In the genomic region with DNA sequence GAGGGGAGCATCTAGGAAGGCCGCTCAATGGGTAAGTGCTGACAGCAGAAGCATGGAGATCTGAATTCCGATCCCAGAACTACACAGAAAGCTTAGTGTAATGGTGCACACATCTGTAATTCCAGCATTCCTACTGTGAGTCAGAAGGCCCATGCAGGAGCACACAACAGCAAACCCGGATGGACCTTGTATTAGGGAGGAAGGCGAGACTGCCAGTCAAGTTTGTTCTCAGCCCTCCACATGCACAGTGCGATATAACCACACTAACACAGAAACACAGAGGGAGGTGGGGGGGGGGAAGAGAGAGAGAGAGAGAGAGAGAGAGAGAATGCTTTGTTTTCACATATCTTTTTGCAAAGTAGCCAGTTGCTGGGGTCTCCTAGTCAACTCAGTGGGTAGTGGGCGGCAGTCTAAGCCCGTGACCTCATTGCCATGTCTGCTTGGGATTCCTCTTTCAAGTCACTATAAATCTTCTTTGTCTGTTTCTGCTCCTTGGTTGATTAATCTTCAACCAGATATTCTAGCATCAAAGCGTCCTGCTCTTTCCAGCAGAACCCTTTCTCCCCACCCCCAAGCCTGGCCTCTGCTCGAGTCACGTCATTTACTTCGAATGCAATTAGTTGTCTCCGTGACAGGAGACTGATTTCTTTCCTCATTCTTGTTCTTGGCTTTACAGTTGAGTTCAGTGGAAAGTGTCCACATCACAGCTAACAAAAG, we compare ENCODE assay signal across 10 mouse cellular contexts. TPM values are rescaled to one million over a fixed set of nuclear protein-coding genes. Genes with fewer than 3 reads are reported as not detected.
DNase-seq lines count a peak whose midpoint lies in the region; ATAC-seq and TF ChIP-seq lines count a peak whose summit lies in the region.
"Had no signal": no experiment of that assay in that cellular context is flagged by ENCODE, and none has a peak within 500 bp of the region (broad histone marks: within the 10 kb centered on the region; RNA-seq: fewer than 3 reads in every experiment).

No protein-coding gene starts in this region.

- WGBS in liver, embryonic 11.5 days, result 61% methylated on average over 12 of the region's 12 CpGs
- 65% methylated on average over 12 of the region's 12 CpGs for WGBS in liver, embryonic 12.5 days (ENCODE audit: insufficient replicate concordance)
- 36% methylated on average over 12 of the region's 12 CpGs for WGBS in intestine, embryonic 16.5 days
- WGBS in thymus, adult 2 months, result 95% methylated on average over 12 of the region's 12 CpGs

- no peak for TF ChIP-seq POLR2A in thymus, adult 2 months (IDR thresholded peaks at IDR 0.05; ENCODE audit: control insufficient read depth, extremely low read depth, insufficient read depth, low read length, poor library complexity)

- no peaks in the 10 kb centered on the region for H3K27me3 ChIP-seq in liver, embryonic 11.5 days (replicated peaks; ENCODE audit: control insufficient read depth, insufficient read depth, low read length)
- H3K27me3 ChIP-seq in liver, embryonic 12.5 days (replicated peaks), result no peaks in the 10 kb centered on the region
- H3K27me3 ChIP-seq in intestine, embryonic 16.5 days (replicated peaks; ENCODE audit: control insufficient read depth, insufficient read depth, low read length), result no peaks in the 10 kb centered on the region
- H3K27me3 ChIP-seq in thymus, adult 2 months (ENCODE audit: control insufficient read depth, insufficient read depth, low read length), result no peaks in the 10 kb centered on the region

- H3K4me2 ChIP-seq in liver, embryonic 11.5 days, result no peak overlapping the region; the same call in 1 of the 2 replicates
- H3K4me2 ChIP-seq in liver, embryonic 12.5 days, result no peak overlapping the region
- peak overlapping the region; percentile 39 for H3K4me2 ChIP-seq in intestine, embryonic 16.5 days (ENCODE audit: low read depth, low read length)

- 0 out of 2 replicates have a peak, but pooled peaks have one; percentile 15 for ATAC-seq in liver, embryonic 11.5 days (replicated peaks; ENCODE audit: low FRiP score)
- ATAC-seq in liver, embryonic 12.5 days, result no peak
- ATAC-seq in intestine, embryonic 16.5 days, result peak; percentile 87
- no peak for ATAC-seq in megakaryocyte-erythroid progenitor cell, adult 5-6 weeks (replicated peaks; ENCODE audit: low FRiP score, low TSS enrichment, poor library complexity, severe bottlenecking)

- H3K9me3 ChIP-seq in liver, embryonic 11.5 days (ENCODE audit: control insufficient read depth, low read length), result no peaks in the 10 kb centered on the region
- no peaks in the 10 kb centered on the region for H3K9me3 ChIP-seq in liver, embryonic 12.5 days (replicated peaks)
- no peaks in the 10 kb centered on the region for H3K9me3 ChIP-seq in intestine, embryonic 16.5 days (ENCODE audit: control insufficient read depth, low read length)

- TF ChIP-seq CTCF in thymus, adult 2 months (IDR thresholded peaks at IDR 0.05; ENCODE audit: borderline replicate concordance, control insufficient read depth, extremely low read depth, insufficient read depth, low read length, poor library complexity), result no peak

- no peak for DNase-seq in liver, embryonic 11.5 days (ENCODE audit: low spot score)
- DNase-seq in lung, postnatal 14 days, result peak; percentile 57
- DNase-seq in yolk sac, embryonic 10.5 days (ENCODE audit: low spot score), result peak; percentile 71
- no peak for DNase-seq in thymus, adult 2 months
- DNase-seq: cerebellum, adult 18-20 months; layer of hippocampus, postnatal 36 days had no signal

- no peak overlapping the region for H3K4me3 ChIP-seq in liver, embryonic 11.5 days (ENCODE audit: low read depth, low read length)
- no peak overlapping the region for H3K4me3 ChIP-seq in liver, embryonic 12.5 days
- H3K4me3 ChIP-seq in intestine, embryonic 16.5 days (ENCODE audit: low read length), result no peak overlapping the region
- no peak overlapping the region for H3K4me3 ChIP-seq in thymus, adult 2 months (ENCODE audit: control insufficient read depth, insufficient read depth, low read length)

- no peaks in the 10 kb centered on the region for H3K36me3 ChIP-seq in liver, embryonic 11.5 days (ENCODE audit: control insufficient read depth, insufficient read depth, low read length)
- no peaks in the 10 kb centered on the region for H3K36me3 ChIP-seq in liver, embryonic 12.5 days
- no peaks in the 10 kb centered on the region for H3K36me3 ChIP-seq in intestine, embryonic 16.5 days (ENCODE audit: control insufficient read depth, insufficient read depth, low read length)
- no peaks in the 10 kb centered on the region for H3K36me3 ChIP-seq in thymus, adult 2 months (ENCODE audit: control insufficient read depth, insufficient read depth, low read length)

- no peak overlapping the region for H3K27ac ChIP-seq in liver, embryonic 11.5 days (ENCODE audit: low read depth, low read length)
- H3K27ac ChIP-seq in liver, embryonic 12.5 days, result no peak overlapping the region
- peak overlapping the region; percentile 93 for H3K27ac ChIP-seq in intestine, embryonic 16.5 days (ENCODE audit: low read length)
- no peak overlapping the region for H3K27ac ChIP-seq in thymus, adult 2 months (ENCODE audit: control insufficient read depth, insufficient read depth, low read length)

- H3K9ac ChIP-seq in liver, embryonic 11.5 days (ENCODE audit: low read depth, low read length), result no peak overlapping the region
- no peak overlapping the region for H3K9ac ChIP-seq in liver, embryonic 12.5 days
- no peak overlapping the region for H3K9ac ChIP-seq in intestine, embryonic 16.5 days (ENCODE audit: low read depth, low read length)

- no peaks in the 10 kb centered on the region for H3K4me1 ChIP-seq in liver, embryonic 11.5 days (replicated peaks; ENCODE audit: control insufficient read depth, insufficient read depth, low read length)
- H3K4me1 ChIP-seq in liver, embryonic 12.5 days, result peaks cover 8% of the 10 kb centered on the region; the same call in 1 of the 2 replicates
- H3K4me1 ChIP-seq in intestine, embryonic 16.5 days (ENCODE audit: control insufficient read depth, insufficient read depth, low read length), result peaks cover 31% of the 10 kb centered on the region
- H3K4me1 ChIP-seq in thymus, adult 2 months (replicated peaks; ENCODE audit: control insufficient read depth, insufficient read depth, low read length), result no peaks in the 10 kb centered on the region

RNA-seq across cellular contexts. Expression of a gene that starts 20.7 kb away (rescaled TPM):
- polyA plus RNA-seq in liver, embryonic 11.5 days (2014; fragmentation: Nextera tagmentation; extraction: Ambion mirVana), result 11.2 and 13.0 TPM in 2 replicates
- polyA plus RNA-seq in liver, embryonic 12.5 days (2016; fragmentation: Nextera tagmentation; extraction: Ambion mirVana), result 7.0 and 7.6 TPM in 2 replicates
- polyA plus RNA-seq in intestine, embryonic 16.5 days (2015; fragmentation: Nextera tagmentation; extraction: Ambion mirVana), result 19.4 and 21.3 TPM in 2 replicates
- 2.3 and 2.7 TPM in 2 replicates for polyA plus RNA-seq in thymus, adult 2 months (2012; rRNA removed)
- total RNA-seq in megakaryocyte-erythroid progenitor cell, adult 5-6 weeks (2014; fragmentation: Nextera tagmentation), result 0.61 and 2.1 TPM in 2 replicates
- 4.3 and 5.4 TPM in 2 replicates for total RNA-seq in megakaryocyte-erythroid progenitor cell, adult 5-6 weeks (2017)
- total RNA-seq: MEL had no signal

Comparison
In these comparisons a context has a peak if more than half of its experiments do, and no peak if none do; other contexts are left out.
1. ATAC-seq: peak in liver, embryonic 11.5 days (single experiment) and intestine, embryonic 16.5 days (single experiment); none in liver, embryonic 12.5 days (single experiment) and megakaryocyte-erythroid progenitor cell, adult 5-6 weeks (single experiment).
2. DNase-seq: peak in lung, postnatal 14 days (single experiment) and yolk sac, embryonic 10.5 days (single experiment); none in liver, embryonic 11.5 days (single experiment) and thymus, adult 2 months (single experiment).